ENCODE assay signal across 28 mouse cellular contexts in the genomic region with DNA sequence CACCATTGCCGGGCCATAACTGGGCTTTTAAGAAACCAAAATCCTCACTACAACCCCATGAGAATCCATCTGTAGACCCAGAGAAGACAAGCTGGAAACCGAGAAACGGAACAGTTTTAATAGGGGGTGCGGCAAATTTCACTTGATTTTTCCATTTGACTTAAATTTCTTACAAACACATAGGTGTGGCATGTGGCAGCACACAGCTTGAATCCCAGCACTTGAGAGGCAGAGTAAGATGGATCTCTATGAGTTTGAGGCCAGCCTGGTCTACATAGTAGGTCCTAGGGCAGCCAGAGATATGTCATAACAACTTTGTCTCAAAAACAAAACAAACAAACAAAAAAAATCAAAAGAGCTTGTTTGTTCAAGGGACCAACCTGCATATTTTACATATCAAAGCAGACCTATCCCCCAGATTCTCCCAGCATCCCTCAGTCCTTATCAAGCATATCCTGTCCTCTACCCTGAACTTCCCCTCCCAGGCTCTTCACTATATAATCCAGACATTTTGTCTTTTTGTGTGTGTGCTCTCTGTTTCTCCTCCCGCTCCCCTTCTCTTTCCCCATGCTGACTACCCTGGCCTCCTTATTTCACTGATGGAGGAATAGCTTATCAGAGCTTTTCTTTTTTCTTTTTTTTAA. TPM values are rescaled to one million over a fixed set of nuclear protein-coding genes. Genes with fewer than 3 reads are reported as not detected.
DNase-seq lines count a peak whose midpoint lies in the region; ATAC-seq and TF ChIP-seq lines count a peak whose summit lies in the region.
"Had no signal": no experiment of that assay in that cellular context is flagged by ENCODE, and none has a peak within 500 bp of the region (broad histone marks: within the 10 kb centered on the region; RNA-seq: fewer than 3 reads in every experiment).

No protein-coding gene starts in this region.

- no peak overlapping the region for H3K4me3 ChIP-seq in midbrain, embryonic 11.5 days (ENCODE audit: low read depth, low read length)
- no peak overlapping the region for H3K4me3 ChIP-seq in midbrain, embryonic 10.5 days
- H3K4me3 ChIP-seq in MEL (ENCODE audit: control insufficient read depth in 1 of 2, insufficient read depth in 1 of 2, low read depth in 2 of 2, low read length in 2 of 2): no peak overlapping the region
- H3K4me3 ChIP-seq: embryonic facial prominence, embryonic 10.5 days; embryonic facial prominence, embryonic 13.5 days; erythroblast, embryonic 14.5 days; forebrain, embryonic 12.5 days; forebrain, embryonic 15.5 days; heart, embryonic 10.5 days; hindbrain, embryonic 10.5 days; hindbrain, embryonic 13.5 days; intestine, embryonic 15.5 days had no signal

- TF ChIP-seq CTCF in MEL (IDR thresholded peaks at IDR 0.05 in 2 of 3, conservative IDR thresholded peaks at IDR 0.05 in 1 of 3; ENCODE audit: control insufficient read depth in 1 of 3, insufficient read depth in 1 of 3, low read depth in 2 of 3, low read length in 3 of 3, poor library complexity in 1 of 3, severe bottlenecking in 1 of 3): no peak

- no peak overlapping the region for H3K4me2 ChIP-seq in midbrain, embryonic 11.5 days
- H3K4me2 ChIP-seq: embryonic facial prominence, embryonic 13.5 days; forebrain, embryonic 12.5 days; forebrain, embryonic 15.5 days; hindbrain, embryonic 13.5 days; intestine, embryonic 15.5 days had no signal

- no peak; a peak in 2 of 4 replicates for TF ChIP-seq EP300 in MEL (IDR thresholded peaks at IDR 0.05; ENCODE audit: low read depth in 1 of 2, low read length in 2 of 2)

- DNase-seq in heart, adult 11 months: peak; percentile 58
- no peak for DNase-seq in heart, postnatal 36 days
- DNase-seq in midbrain, embryonic 11.5 days (ENCODE audit: low spot score, missing footprints): peak; percentile 61
- no peak for DNase-seq in midbrain, embryonic 10.5 days (ENCODE audit: low spot score)
- peak; percentile 60 for DNase-seq in MEL (ENCODE audit: low read depth, low spot score)
- no peak for DNase-seq in left cerebral cortex, adult 9 months (ENCODE audit: low spot score in 2 of 2)
- no peak for DNase-seq in frontal cortex, adult 2 months (ENCODE audit: extremely low spot score in 1 of 2, low spot score in 1 of 2)
- DNase-seq: adrenal gland, adult 8-10 months; adrenal gland, postnatal 25 days; cerebellum, adult 11-12 months; cerebellum, adult 8-10 months; cerebellum, postnatal 36 days; embryo, embryonic 11 days; gastrocnemius, postnatal 10 days; gastrocnemius, postnatal 36 days; heart, adult 18-20 months had no signal

- no peak for TF ChIP-seq POLR2A in MEL (IDR thresholded peaks at IDR 0.05; ENCODE audit: control insufficient read depth in 1 of 2, insufficient read depth in 1 of 2, low read depth in 1 of 2, low read length in 2 of 2, poor library complexity in 1 of 2)

- no peak overlapping the region for H3K9ac ChIP-seq in midbrain, embryonic 11.5 days (ENCODE audit: low read length)
- no peak overlapping the region for H3K9ac ChIP-seq in MEL (ENCODE audit: control insufficient read depth, low read depth, low read length, poor library complexity, severe bottlenecking)
- H3K9ac ChIP-seq: embryonic facial prominence, embryonic 13.5 days; forebrain, embryonic 12.5 days; forebrain, embryonic 15.5 days; hindbrain, embryonic 13.5 days; intestine, embryonic 15.5 days had no signal

- intact Hi-C loops in heart, postnatal 36 days (cut with DNase I): no loop called here

- WGBS in midbrain, embryonic 11.5 days: 96% methylated on average over 5 of the region's 5 CpGs
- whole genome bisulfite sequencing in midbrain, embryonic 10.5 days: 95% methylated on average over 5 of the region's 5 CpGs

- no peak for ATAC-seq in midbrain, embryonic 11.5 days (ENCODE audit: low FRiP score)
- ATAC-seq: activated CD4-positive, CD25-positive, alpha-beta regulatory T cell, adult 4 months; forebrain, embryonic 15.5 days; hindbrain, embryonic 16.5 days had no signal

- H3K27me3 ChIP-seq in midbrain, embryonic 11.5 days (ENCODE audit: control insufficient read depth, insufficient read depth, low read length): no peaks in the 10 kb centered on the region
- H3K27me3 ChIP-seq in midbrain, embryonic 10.5 days (ENCODE audit: low read depth, poor library complexity, severe bottlenecking): no peaks in the 10 kb centered on the region
- no peaks in the 10 kb centered on the region for H3K27me3 ChIP-seq in MEL (ENCODE audit: control insufficient read depth in 1 of 2, insufficient read depth in 2 of 2, low read length in 2 of 2)
- H3K27me3 ChIP-seq: embryonic facial prominence, embryonic 13.5 days; forebrain, embryonic 12.5 days; forebrain, embryonic 15.5 days; hindbrain, embryonic 13.5 days; intestine, embryonic 15.5 days had no signal

- H3K27ac ChIP-seq in midbrain, embryonic 11.5 days (ENCODE audit: low read depth, low read length): no peak overlapping the region
- no peak overlapping the region for H3K27ac ChIP-seq in midbrain, embryonic 10.5 days (replicated peaks)
- H3K27ac ChIP-seq in MEL (ENCODE audit: control insufficient read depth, low read depth, low read length): no peak overlapping the region
- H3K27ac ChIP-seq: embryonic facial prominence, embryonic 10.5 days; embryonic facial prominence, embryonic 13.5 days; forebrain, embryonic 12.5 days; forebrain, embryonic 15.5 days; heart, embryonic 10.5 days; hindbrain, embryonic 10.5 days; hindbrain, embryonic 13.5 days; intestine, embryonic 15.5 days had no signal

- no peaks in the 10 kb centered on the region for H3K9me3 ChIP-seq in midbrain, embryonic 11.5 days (ENCODE audit: control insufficient read depth, low read length)
- H3K9me3 ChIP-seq in midbrain, embryonic 10.5 days (replicated peaks): no peaks in the 10 kb centered on the region
- H3K9me3 ChIP-seq in MEL (replicated peaks; ENCODE audit: insufficient read depth, low read length): no peaks in the 10 kb centered on the region
- H3K9me3 ChIP-seq: embryonic facial prominence, embryonic 10.5 days; embryonic facial prominence, embryonic 13.5 days; forebrain, embryonic 12.5 days; forebrain, embryonic 15.5 days; G1E; heart, embryonic 10.5 days; hindbrain, embryonic 10.5 days; hindbrain, embryonic 13.5 days; intestine, embryonic 15.5 days had no signal

- no peaks in the 10 kb centered on the region for H3K36me3 ChIP-seq in midbrain, embryonic 11.5 days (ENCODE audit: control insufficient read depth, insufficient read depth, low read length)
- no peaks in the 10 kb centered on the region for H3K36me3 ChIP-seq in midbrain, embryonic 10.5 days
- peaks cover 0 to 22% of the 10 kb centered on the region in 2 experiments; a peak in 2 of 4 replicates for H3K36me3 ChIP-seq in MEL (ENCODE audit: control insufficient read depth in 1 of 2, insufficient read depth in 2 of 2, low read length in 2 of 2)
- H3K36me3 ChIP-seq: embryonic facial prominence, embryonic 10.5 days; embryonic facial prominence, embryonic 13.5 days; forebrain, embryonic 12.5 days; forebrain, embryonic 15.5 days; G1E; heart, embryonic 10.5 days; hindbrain, embryonic 10.5 days; hindbrain, embryonic 13.5 days; intestine, embryonic 15.5 days had no signal

- H3K4me1 ChIP-seq in midbrain, embryonic 11.5 days (ENCODE audit: control insufficient read depth, insufficient read depth, low read length): no peaks in the 10 kb centered on the region; the same call in 1 of the 2 replicates
- H3K4me1 ChIP-seq in midbrain, embryonic 10.5 days: peaks cover 6% of the 10 kb centered on the region
- H3K4me1 ChIP-seq in MEL (ENCODE audit: control insufficient read depth in 1 of 2, insufficient read depth in 2 of 2, low read length in 2 of 2): peaks cover 7 to 30% of the 10 kb centered on the region in 2 experiments
- H3K4me1 ChIP-seq: embryonic facial prominence, embryonic 13.5 days; forebrain, embryonic 15.5 days; hindbrain, embryonic 13.5 days had no signal

- TF ChIP-seq RAD21 in MEL (IDR thresholded peaks at IDR 0.05; ENCODE audit: low read depth, low read length): no peak

- H3K79me2 ChIP-seq in MEL (ENCODE audit: control insufficient read depth, insufficient read depth, low read length, poor library complexity): no peaks in the 10 kb centered on the region

TF ChIP-seq in MEL, 35 proteins besides CTCF, POLR2A, EP300 and RAD21 (continues in another document):
- no peak for TF ChIP-seq BHLHE40 (IDR thresholded peaks at IDR 0.05; ENCODE audit: borderline replicate concordance, low read depth, low read length)

RNA-seq across cellular contexts. Expression of gene Purb, which starts 12.4 kb away (rescaled TPM):
- total RNA-seq in heart, postnatal 36 days (2021): 10 to 100 TPM; 32.7 to 35.6 TPM
- polyA plus RNA-seq in midbrain, embryonic 11.5 days (2014; fragmentation: Nextera tagmentation; extraction: Ambion mirVana): 12.8 and 13.7 TPM in 2 replicates
- 15.1 and 15.5 TPM in 2 replicates for polyA plus RNA-seq in midbrain, embryonic 10.5 days (2016; fragmentation: Nextera tagmentation; extraction: Ambion mirVana)
- 29.3 and 33.9 TPM in 2 replicates for total RNA-seq in MEL (2012; rRNA removed)
- polyA plus RNA-seq in MEL (2012; ENCODE audit: insufficient read depth in 1 of 2, insufficient read length in 2 of 2, low read depth in 1 of 2, low replicate concordance in 2 of 2, missing spikeins in 1 of 2): 10 to 100 TPM; 23.1 to 32.7 TPM
- 102 and 103 TPM in 2 replicates for polyA plus RNA-seq in frontal cortex, adult 2 months (2012; rRNA removed)

RNA-seq across cellular contexts. Expression of gene Myo1g, which starts 32.6 kb away (rescaled TPM):
- 1 to 10 TPM; 1.2 to 2.2 TPM for total RNA-seq in heart, postnatal 36 days (2021)
- 0.46 and 0.92 TPM in 2 replicates for polyA plus RNA-seq in midbrain, embryonic 11.5 days (2014; fragmentation: Nextera tagmentation; extraction: Ambion mirVana)
- polyA plus RNA-seq in midbrain, embryonic 10.5 days (2016; fragmentation: Nextera tagmentation; extraction: Ambion mirVana): 0.86 and 0.87 TPM in 2 replicates
- 19.4 and 22.8 TPM in 2 replicates for total RNA-seq in MEL (2012; rRNA removed)
- polyA plus RNA-seq in MEL (2012; ENCODE audit: insufficient read depth in 1 of 2, insufficient read length in 2 of 2, low read depth in 1 of 2, low replicate concordance in 2 of 2, missing spikeins in 1 of 2): 10 to 100 TPM in 1 of 2 experiments, not detected in 1; 33.3 TPM
- 0.80 and 0.96 TPM in 2 replicates for polyA plus RNA-seq in frontal cortex, adult 2 months (2012; rRNA removed)

RNA-seq across cellular contexts. Expression of gene H2afv, which starts 43.9 kb away (rescaled TPM):
- 10 to 100 TPM; 70.4 to 83.8 TPM for total RNA-seq in heart, postnatal 36 days (2021)
- 966 and 1,015 TPM in 2 replicates for polyA plus RNA-seq in midbrain, embryonic 11.5 days (2014; fragmentation: Nextera tagmentation; extraction: Ambion mirVana)
- 961 and 1,033 TPM in 2 replicates for polyA plus RNA-seq in midbrain, embryonic 10.5 days (2016; fragmentation: Nextera tagmentation; extraction: Ambion mirVana)
- 70.6 and 97.2 TPM in 2 replicates for total RNA-seq in MEL (2012; rRNA removed)
- 100 to 1,000 TPM in 1 of 2 experiments, not detected in 1; 159 TPM for polyA plus RNA-seq in MEL (2012; ENCODE audit: insufficient read depth in 1 of 2, insufficient read length in 2 of 2, low read depth in 1 of 2, low replicate concordance in 2 of 2, missing spikeins in 1 of 2)
- 75.0 and 80.7 TPM in 2 replicates for polyA plus RNA-seq in frontal cortex, adult 2 months (2012; rRNA removed)

RNA-seq across cellular contexts. Expression of gene Ccm2, which starts 58.5 kb away (rescaled TPM):
- 10 to 100 TPM; 24.1 to 30.2 TPM for total RNA-seq in heart, postnatal 36 days (2021)
- polyA plus RNA-seq in midbrain, embryonic 11.5 days (2014; fragmentation: Nextera tagmentation; extraction: Ambion mirVana): 72.8 and 81.6 TPM in 2 replicates
- polyA plus RNA-seq in midbrain, embryonic 10.5 days (2016; fragmentation: Nextera tagmentation; extraction: Ambion mirVana): 106 and 108 TPM in 2 replicates
- total RNA-seq in MEL (2012; rRNA removed): 65.2 and 66.4 TPM in 2 replicates
- polyA plus RNA-seq in MEL (2012; ENCODE audit: insufficient read depth in 1 of 2, insufficient read length in 2 of 2, low read depth in 1 of 2, low replicate concordance in 2 of 2, missing spikeins in 1 of 2): 10 to 100 TPM in 1 of 2 experiments, not detected in 1; 49.2 TPM
- 83.1 and 88.2 TPM in 2 replicates for polyA plus RNA-seq in frontal cortex, adult 2 months (2012; rRNA removed)

Comparison
In these comparisons a context has a peak if more than half of its experiments do, and no peak if none do; other contexts are left out.
1. DNase-seq: peak in heart, adult 11 months (single experiment), midbrain, embryonic 11.5 days (single experiment) and MEL (single experiment); none in heart, postnatal 36 days (0 of 2), midbrain, embryonic 10.5 days (single experiment), left cerebral cortex, adult 9 months (0 of 2) and frontal cortex, adult 2 months (0 of 2).